Mouse (Mus musculus): ENCODE results near the gene Ndufv3.
"Not testable (repeated sequence)": the region's sequence is repeated elsewhere in the genome, so short reads cannot be mapped to it uniquely, and the experiment has no call there.

Ndufv3 gene

DNA sequence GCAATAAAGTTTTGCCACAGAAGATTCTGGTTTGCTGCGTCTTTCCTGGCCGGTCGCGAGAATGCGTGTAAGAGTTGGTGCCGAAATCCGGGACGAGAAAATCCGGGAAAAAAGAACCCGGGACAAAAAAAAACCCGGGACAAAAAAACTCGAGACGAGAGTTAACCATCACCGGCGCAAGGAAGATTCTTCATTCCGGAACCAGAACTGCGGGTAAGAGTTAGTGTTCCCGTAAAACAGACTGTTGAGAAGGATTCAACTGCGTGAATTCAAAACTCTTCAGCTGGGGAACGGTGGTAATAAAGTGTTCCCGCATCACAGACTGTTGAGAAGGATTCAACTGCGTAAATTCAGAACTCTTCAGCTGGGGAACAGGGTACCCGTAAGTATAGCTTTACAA is 32.7 kb downstream of the Ndufv3 start:
- in situ Hi-C loops (cut with MboI, MseI), result not testable (repeated sequence)

DNA sequence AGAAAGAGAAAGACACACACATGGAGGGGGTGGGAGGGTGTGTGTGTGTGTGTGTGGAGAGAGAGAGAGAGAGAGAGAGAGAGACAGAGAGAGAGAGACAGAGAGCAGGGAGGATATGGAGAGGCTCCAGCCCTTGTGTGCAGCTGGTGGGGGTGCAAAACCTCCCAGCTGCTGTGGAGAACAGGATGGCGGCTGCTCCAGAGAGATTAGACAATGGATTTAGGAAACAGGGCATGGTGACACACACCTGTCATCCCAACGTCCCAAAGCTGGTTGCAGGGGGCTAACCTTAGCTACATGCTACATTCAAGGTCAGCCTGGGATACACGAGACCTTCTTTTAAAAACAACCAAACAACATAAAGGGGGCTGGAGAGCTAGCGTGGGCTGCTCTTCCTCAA is 36.3 kb downstream of the Ndufv3 start:
- in situ Hi-C loops (cut with MboI, MseI), result loop anchor here (5.0 kb wide), 1 partner anchor 34 kb away; the partner anchor contains the start of gene Ndufv3

DNA sequence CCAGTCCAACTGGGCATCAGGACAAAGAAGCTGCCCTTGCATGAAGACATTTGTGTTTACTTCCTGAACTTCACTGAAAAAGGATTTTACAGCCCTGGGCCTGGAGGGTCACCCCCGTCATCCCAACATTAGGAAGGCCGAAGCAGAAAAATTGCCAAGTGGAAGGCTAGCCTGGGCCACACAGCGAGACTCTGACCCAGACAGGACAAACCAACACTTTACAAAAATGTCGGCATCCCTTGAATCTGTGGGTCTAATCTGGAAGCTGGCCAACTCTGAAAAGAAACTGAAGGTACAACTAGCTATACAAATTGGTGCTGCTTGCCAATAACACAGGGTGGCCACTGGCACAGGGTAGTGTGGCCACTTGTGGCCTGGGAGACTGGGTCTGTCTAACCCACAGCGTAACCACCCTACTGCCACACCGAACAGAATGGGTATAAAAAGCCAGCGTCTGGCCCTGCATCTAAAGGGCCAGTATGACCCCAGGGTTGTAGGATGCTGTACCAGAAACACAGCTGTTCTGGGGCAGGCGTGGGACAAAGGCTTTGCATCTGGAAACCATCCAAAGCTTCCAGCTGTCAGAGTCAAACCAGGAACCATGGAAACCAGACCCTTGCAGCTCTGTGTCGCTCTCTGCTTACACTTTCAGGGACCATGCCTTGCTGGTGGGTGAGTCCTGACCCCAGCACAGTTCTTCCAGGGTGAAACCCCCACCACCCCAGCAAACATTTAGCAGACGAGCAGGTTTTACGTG is 37.4 kb downstream of the Ndufv3 start:
- in situ Hi-C loops (cut with MboI, MseI), result loop anchor here (5.0 kb wide), 1 partner anchor 35 kb away; the partner anchor contains the start of gene Ndufv3

DNA sequence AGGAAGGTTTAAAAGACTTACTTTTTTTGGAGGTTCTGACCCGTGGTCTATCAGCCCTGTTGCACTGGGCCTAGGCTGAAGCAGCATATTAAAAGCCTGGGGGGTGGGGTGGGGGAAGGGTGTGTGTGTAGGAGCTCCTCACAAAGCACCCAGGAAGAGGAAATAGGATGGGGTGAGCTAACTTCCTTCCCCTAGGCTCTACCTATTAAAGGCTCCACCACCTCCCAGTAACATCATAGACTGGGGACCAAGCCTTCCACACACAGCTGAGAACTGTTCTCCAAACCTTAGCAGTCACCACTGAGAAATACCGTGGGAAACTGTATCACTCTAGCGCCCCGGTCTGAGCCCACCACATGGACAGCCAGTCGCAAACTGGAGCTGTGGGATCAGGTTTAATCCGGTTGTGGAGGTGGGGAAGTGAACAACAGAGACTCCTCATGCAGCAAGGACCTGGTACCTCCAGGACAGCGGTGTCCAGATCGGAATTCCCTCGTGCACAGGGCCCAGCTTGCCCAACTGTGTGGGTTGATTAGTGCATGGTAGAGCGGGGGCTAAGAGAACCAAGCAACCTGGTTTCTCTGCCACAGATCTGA is 38.1 kb downstream of the Ndufv3 start:
- in situ Hi-C loops (cut with MboI, MseI), result loop anchor here (5.0 kb wide), 1 partner anchor 36 kb away; the partner anchor contains the start of gene Ndufv3

DNA sequence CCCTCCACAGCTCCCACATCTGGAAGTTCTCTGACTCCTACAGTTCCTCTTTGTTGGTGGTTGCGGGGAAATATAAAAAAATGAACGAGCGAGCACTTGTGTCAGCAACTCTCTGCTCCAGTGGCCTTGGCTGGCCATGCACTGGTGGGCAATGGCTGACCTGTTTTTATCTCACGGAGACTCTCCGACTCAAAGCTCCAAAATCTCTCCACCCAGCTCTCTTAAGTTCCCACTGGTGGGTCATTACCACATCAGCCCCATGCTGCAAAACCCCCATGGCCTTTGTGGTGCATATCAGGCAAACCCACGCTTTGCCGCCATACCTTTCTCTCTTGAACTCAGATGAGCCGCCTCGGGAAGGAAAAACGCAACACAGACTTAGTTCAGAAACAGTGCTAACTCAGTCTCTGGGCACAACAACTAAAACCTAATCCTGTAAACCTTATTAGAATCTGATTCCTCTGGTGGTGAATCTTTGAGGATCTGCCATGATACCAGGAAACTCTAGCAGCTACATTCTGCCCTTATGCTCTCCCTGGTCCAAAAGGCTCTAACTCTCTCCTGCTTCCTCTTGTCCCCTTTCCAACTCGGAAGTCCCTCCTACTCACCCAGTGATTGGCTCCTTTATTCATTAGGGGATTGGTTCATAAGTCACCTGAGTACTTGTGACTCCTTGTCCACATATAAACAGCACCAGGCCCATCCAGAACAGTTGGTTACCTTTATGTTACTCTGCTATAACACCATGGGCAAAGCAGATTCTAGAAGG is 39.3 kb downstream of the Ndufv3 start:
- in situ Hi-C loops (cut with MboI, MseI), result loop anchor here (5.0 kb wide), 1 partner anchor 37 kb away; the partner anchor contains the start of gene Ndufv3

DNA sequence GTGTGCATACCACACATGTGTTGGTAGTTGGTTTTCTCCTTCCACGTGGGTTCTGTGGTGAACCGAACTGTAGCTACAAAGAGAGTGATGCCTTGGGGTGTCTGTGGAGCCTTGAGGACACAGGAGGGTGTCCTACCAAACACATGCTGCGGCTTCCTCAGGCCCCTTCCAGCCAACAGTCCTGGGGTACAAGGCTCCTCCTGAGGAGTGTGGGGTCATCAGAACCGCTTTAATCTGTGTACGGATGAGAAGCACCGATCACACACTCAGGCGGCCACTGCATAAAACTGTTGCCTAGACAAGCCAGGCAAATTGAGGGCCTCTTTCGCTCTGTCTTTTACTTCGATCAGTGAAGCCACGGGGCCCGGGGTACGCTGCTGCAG is 43.7 kb downstream of the Ndufv3 start:
- in situ Hi-C loops (cut with MboI, MseI), result no loop called here

DNA sequence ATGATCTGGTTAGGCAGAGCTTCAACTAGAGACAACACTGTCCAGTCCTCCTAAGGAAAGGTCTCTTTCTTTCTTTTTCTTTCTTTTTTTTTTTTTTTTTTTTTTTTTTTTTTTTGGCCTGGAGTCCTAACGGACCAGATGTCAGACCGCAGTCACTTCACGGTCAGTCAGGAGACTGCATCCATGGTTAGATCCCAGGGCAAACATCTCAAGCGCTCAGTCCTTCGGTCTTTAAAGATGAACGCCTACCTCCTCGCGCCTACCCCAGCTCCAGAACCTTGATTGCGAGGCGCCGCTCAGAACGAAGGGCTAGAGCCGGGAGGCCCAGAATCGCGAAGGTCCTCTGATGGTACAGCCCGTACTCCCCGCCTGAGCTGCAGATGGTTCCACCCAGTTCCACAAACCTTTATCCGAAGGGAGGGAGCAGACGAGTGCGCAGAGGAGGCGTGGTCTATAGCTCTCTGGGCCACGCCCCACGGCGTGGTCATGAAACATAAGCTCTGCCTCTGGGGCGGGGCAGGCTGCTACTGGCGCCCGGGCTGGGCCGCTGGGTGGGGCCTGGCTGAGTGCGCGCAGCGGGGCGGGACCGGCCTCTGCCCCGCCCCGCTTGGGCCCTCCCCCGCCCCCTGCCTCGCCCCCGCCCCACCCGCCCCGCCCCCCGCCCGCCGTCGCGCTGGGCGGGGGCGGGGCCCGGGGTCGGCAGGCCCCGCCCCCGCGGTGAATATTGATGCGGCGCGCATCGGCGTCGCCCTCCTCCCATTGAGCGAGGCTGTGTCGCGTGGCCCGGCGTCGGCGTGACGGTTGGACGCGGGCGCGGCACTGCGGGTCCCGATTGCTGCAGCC is 44.3 kb downstream of the Ndufv3 start, which contains the start of gene Pknox1:
Gene Pknox1, plus strand, starts transcription at position 720 of the 843 bp plus-strand sequence.
- in situ Hi-C loops (cut with MboI, MseI), result no loop called here

DNA sequence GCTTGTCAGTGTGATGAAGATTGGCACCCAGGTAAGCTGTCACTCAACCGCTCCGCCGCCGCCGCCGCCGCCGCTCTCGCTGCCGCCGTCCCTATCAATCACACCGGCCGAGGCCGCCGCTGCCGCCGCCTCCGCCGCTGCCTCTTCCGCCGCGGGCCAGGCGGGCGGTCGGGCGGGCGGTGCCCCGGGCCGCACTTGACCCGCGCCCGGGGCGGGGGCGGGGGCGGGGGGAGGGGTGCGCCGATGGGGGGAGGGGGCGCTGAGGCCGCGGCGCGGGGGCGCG is 44.9 kb downstream of the Ndufv3 start:
- in situ Hi-C loops (cut with MboI, MseI), result no loop called here

DNA sequence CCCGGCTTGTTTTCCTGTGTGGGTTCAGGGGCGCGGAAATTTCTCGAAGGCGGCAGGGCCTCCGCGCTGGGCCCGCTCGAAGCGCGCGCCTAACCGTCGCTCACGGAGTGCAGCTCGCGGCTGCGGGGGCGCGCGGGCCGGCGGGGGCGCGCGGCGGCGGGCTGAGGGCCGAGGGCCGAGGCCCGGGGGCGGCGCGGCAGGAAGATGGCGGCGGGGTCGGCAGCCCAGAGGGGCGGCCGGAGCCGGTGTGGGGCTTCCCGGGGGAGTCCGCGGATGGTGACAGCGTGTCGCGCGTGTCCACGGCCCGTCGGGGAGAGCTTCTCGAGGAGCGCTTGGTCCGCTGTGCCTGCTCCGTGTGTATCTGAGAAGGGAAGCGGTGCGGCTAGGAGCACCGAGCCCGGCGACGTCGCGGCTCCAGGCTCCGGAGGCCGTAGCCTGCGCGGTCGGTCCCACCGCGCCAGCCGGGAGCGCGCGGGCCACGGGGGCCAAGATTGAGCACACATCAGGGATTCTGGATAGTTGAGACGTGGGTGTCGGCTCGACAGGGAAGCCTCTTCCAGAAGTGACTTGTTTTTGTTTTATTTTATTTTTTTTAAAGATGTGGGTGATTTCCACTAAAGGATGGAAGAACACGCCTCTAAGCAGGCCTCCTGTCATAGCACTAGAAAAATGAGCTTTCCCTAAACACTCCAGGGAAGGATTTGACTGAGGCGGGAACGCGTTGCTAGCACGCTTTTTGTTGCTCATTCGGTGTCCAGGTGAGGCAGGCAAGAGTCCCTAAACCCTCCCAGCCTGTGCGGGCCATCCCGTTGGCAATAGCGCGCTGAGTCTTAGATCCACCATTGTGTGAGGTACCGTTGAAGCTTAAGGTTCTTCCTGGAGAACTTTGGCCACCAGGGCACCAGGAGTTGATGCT is 45.5 kb downstream of the Ndufv3 start:
- in situ Hi-C loops (cut with MboI, MseI), result no loop called here

DNA sequence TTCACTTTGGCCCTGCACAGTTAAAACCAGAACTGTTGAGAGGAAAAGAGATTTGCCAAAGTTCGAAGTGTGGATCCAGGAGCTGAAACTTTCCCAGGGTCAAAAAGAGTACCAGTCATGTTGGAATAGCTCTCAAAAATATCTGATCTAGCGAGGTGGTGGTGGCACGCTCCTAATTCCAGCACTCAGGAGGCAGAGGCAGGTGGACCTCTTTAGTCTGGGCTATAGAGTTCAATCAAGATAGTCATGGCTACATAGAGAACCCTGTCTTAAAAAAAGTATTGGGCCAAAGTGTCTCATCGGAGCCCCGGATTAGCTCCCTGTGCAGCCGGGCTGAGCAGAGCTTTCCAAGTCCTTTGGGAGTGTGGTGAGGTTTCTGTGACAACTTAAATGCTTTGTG is 46.4 kb downstream of the Ndufv3 start:
- in situ Hi-C loops (cut with MboI, MseI), result no loop called here

DNA sequence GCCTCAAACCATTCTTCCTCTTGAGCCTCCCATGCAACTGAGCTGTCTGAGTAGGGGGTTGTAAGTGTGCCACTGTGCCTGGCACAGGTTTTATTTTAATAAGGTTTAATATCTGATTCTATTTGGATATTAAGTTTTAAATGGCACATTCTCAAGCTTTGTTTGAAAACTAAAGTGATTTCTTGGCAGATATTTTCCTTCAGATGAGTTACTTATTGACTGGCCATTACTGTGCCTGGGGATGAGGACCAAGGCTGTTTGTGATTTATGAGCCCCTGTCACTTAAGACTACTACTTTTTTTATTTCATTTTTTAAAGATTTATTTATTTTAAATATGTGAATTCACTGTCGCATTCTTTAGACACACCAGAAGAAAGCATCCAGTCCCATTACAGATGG is 49.8 kb downstream of the Ndufv3 start:
- in situ Hi-C loops (cut with MboI, MseI), result no loop called here

DNA sequence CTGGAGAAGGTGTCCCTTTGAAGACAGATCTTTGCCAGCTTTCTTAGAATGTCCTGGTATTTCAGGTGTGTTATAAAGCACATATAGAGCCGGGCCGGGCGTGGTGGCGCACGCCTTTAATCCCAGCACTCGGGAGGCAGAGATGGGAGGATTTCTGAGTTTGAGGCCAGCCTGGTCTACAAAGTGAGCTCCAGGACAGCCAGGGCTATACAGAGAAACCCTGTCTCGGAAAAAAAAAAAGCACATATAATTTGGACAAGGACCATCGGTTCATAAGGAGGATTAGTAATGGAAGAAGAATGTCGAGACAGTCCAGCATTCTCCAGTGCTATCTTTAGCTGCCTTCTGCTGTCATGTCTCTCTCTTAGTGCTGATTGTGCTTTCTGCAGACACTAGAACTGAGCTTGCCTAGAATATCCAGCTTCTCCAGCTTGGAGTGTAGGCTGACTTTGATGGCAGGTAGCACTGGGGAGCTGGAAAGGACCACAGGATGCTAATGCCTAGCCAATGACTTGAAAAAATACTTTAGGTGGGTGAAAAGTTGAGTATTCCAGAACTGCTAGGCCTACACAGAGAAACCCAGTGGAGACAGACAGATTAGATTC is 50.5 kb downstream of the Ndufv3 start:
- in situ Hi-C loops (cut with MboI, MseI), result no loop called here

DNA sequence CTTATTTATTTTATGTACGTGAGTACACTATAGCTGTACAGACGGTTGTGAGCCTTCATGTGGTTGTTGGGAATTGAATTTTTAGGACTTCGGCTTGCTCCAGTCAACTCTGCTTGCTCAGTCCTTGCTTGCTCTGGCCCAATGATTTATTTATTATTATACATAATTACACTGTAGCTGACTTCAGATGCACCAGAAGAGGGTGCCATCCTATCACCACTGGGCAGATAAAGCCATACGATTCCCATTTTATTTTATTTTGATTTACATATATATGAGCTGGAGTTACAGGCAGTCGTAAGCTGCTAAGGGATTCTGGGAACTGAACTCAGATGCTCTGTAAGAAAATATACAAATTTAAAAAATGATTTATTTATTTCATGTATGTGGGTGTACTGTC is 51.8 kb downstream of the Ndufv3 start:
- in situ Hi-C loops (cut with MboI, MseI), result no loop called here

DNA sequence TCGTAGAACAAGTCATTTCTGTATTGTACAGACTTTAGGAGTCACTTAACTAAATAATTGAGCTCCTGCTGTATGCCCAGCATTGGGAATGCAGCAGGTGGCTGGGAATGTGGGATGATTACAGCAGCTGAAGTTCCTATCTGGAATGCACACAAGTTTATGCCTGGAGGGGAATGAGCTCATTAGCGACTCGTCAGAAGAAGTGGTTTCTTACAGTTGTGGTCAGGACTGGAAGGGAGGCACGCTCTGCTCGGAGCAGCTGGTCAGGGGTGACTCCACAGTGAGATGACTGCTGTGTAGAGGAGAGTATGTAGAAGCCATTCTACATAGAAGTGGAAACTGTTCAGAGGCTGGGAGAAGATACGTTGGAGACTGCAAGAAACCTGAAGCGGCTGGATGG is 54.7 kb downstream of the Ndufv3 start:
- in situ Hi-C loops (cut with MboI, MseI), result no loop called here

DNA sequence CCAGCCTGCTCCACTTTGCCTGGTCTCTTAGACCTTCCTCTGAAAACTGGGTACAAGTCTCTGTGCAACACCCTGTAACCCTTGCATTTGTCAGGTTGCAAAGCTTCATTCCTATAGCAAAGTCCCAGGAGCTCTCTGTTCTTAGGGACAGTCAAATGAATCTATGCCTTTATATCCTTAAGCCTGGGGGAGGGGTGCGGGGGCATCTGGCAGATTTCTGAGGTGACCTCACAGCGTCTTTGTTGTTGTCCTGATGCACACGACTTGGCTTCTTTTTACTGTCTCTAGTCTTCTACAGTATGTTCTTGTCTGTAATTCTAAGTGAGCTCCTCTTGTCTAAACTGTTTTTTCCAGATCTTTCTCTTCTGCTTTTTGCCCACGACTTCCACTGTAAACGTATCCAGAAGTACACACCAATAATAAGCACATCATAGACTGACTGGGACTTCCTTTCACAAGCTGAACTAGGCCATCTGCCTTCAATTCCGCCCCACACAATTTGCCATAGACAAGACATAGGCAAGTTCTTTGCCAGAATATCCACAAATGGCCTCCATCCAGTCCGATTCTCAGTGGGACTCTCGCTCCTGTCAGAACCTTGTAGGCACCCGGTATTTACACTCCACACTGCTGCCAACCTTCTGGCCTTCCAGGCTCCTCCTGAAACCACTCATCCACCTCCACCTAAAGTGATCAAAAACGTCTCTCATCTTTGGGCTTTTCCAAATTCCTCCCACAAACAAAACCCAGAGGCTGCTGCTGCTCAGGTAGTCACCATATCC is 56.7 kb downstream of the Ndufv3 start:
- in situ Hi-C loops (cut with MboI, MseI), result no loop called here

DNA sequence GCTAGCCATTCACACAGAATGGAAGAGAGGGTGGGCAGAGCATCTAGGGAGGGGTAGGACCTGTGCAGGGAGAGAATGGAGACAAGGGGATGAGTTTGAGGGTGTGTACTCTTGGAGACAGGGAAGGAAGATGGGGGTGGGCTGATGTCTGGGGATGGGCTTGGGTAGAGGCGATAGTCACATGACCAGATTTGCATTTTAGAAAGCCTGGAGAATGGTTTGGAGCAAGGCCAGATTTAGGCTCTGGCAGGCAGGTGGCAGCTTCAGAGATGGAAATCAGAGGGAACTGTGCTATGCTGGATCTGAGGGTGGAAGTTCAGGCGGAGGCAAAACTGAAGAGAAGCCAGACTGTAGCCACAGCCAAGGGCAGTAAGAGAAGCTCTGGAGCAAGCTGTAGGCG is 60.4 kb downstream of the Ndufv3 start:
- in situ Hi-C loops (cut with MboI, MseI), result no loop called here

Data from T-helper 2 cell (primary cell).